Mouse (Mus musculus): ENCODE data around the gene Acoxl.

Acoxl gene

GRCm38 (mm10) chr2:128143992-128144391, 305.3 kb downstream of the Acoxl start:
- DNase-seq (ENCODE audit: low spot score) = no peak

GRCm38 (mm10) chr2:128145433-128145832, 306.8 kb downstream of the Acoxl start:
- no peak for DNase-seq (ENCODE audit: low spot score)

- no peak for DNase-seq (ENCODE audit: low spot score)
These were observed 310.9 kb downstream of the Acoxl start for GRCm38 (mm10) chr2:128149596-128149995.

GRCm38 (mm10) chr2:128152211-128152610, 313.5 kb downstream of the Acoxl start:
- no peak for DNase-seq (ENCODE audit: low spot score)

GRCm38 (mm10) chr2:128152845-128153550, 314.3 kb downstream of the Acoxl start:
- DNase-seq (ENCODE audit: low spot score) = no peak

- DNase-seq (ENCODE audit: low spot score) = no peak
These were observed 314.9 kb downstream of the Acoxl start for GRCm38 (mm10) chr2:128153551-128153910.

GRCm38 (mm10) chr2:128155412-128156066, 316.9 kb downstream of the Acoxl start:
- no peak for DNase-seq (ENCODE audit: low spot score)

GRCm38 (mm10) chr2:128156067-128156462, 317.4 kb downstream of the Acoxl start:
- DNase-seq (ENCODE audit: low spot score) = no peak

- DNase-seq (ENCODE audit: low spot score) = no peak
These were observed 318.1 kb downstream of the Acoxl start for GRCm38 (mm10) chr2:128156557-128157412.

- no peak for DNase-seq (ENCODE audit: low spot score)
These were observed 320.2 kb downstream of the Acoxl start for GRCm38 (mm10) chr2:128158734-128159410.

GRCm38 (mm10) chr2:128159619-128160125, 321.0 kb downstream of the Acoxl start:
- DNase-seq (ENCODE audit: low spot score) = no peak

GRCm38 (mm10) chr2:128163177-128163576, 324.5 kb downstream of the Acoxl start:
- DNase-seq (ENCODE audit: low spot score) = no peak

- DNase-seq (ENCODE audit: low spot score) = no peak
These were observed 328.1 kb downstream of the Acoxl start for GRCm38 (mm10) chr2:128166623-128167423.

- DNase-seq (ENCODE audit: low spot score) = no peak
These were observed 329.3 kb downstream of the Acoxl start for GRCm38 (mm10) chr2:128167930-128168329.

GRCm38 (mm10) chr2:128169486-128169885, 330.8 kb downstream of the Acoxl start:
- no peak for DNase-seq (ENCODE audit: low spot score)

- no peak for DNase-seq (ENCODE audit: low spot score)
These were observed 331.3 kb downstream of the Acoxl start for GRCm38 (mm10) chr2:128169972-128170371.

- DNase-seq (ENCODE audit: low spot score) = no peak
These were observed 331.9 kb downstream of the Acoxl start for GRCm38 (mm10) chr2:128170614-128171013.

GRCm38 (mm10) chr2:128172266-128172665, 333.6 kb downstream of the Acoxl start:
- DNase-seq (ENCODE audit: low spot score) = peak; percentile 46

Data from ovary, postnatal 36 days (tissue).